Mouse (Mus musculus) neural tube, embryonic 13.5 days (tissue): ENCODE results near the gene Olfr106-ps. TPM values are rescaled to one million over a fixed set of nuclear protein-coding genes. Genes with fewer than 3 reads are reported as not detected.

Experiments used
- ATAC-seq: fragments of 200-750 bp; cut with Nextera tagmentation; 2 replicates; pipeline ENCODE4 v1.8.0; 2017; ENCODE audit warnings: low read depth, mild to moderate bottlenecking, moderate TSS enrichment, moderate library complexity
- H3K27ac ChIP-seq: fragments of 300-500 bp; sonication (generic); replicated peaks from 2 replicates; pipeline ENCODE4 v1.5.1; 2015; ENCODE audit warnings: moderate library complexity, mild to moderate bottlenecking, inconsistent platforms
- H3K27me3 ChIP-seq: fragments of 300-500 bp; sonication (generic); 2 replicates; pipeline ENCODE4 v1.6.1; 2015; ENCODE audit warnings: mild to moderate bottlenecking, inconsistent platforms
- H3K36me3 ChIP-seq: fragments of 300-500 bp; sonication (generic); 2 replicates; pipeline ENCODE4 v1.6.1; 2015; ENCODE audit warnings: mild to moderate bottlenecking, inconsistent platforms
- H3K4me1 ChIP-seq: fragments of 300-500 bp; sonication (generic); replicated peaks from 2 replicates; pipeline ENCODE4 v1.6.1; 2015; ENCODE audit warnings: inconsistent platforms
- H3K4me2 ChIP-seq: fragments of 300-500 bp; sonication (generic); 2 replicates; pipeline ENCODE4 v1.6.1; 2015; ENCODE audit warnings: inconsistent platforms, mild to moderate bottlenecking, moderate library complexity
- H3K4me3 ChIP-seq: fragments of 300-500 bp; sonication (generic); 2 replicates; pipeline ENCODE4 v1.5.1; 2015; ENCODE audit warnings: mild to moderate bottlenecking, inconsistent platforms
- H3K9ac ChIP-seq: fragments of 300-500 bp; sonication (generic); 2 replicates; pipeline ENCODE4 v1.6.1; 2015; ENCODE audit warnings: moderate library complexity, mild to moderate bottlenecking, inconsistent platforms
- H3K9me3 ChIP-seq: fragments of 300-500 bp; sonication (generic); 2 replicates; pipeline ENCODE4 v1.6.1; 2016; ENCODE audit warnings: inconsistent platforms
- WGBS: fragments of 180-500 bp; shearing (Covaris S2); methylation state at CpG from one replicate; pipeline ENCODE4 v1.1.7; 2015; 5-methylcytosine and 5-hydroxymethylcytosine counted together
- polyA plus RNA-seq: library from polyadenylated mRNA; unstranded; fragments of >200 nt; fragmentation: Nextera tagmentation; extraction: Ambion mirVana; gene quantifications from 2 replicates; pipeline ENCODE4 v1.2.1, GENCODE M21; 2015

Gene Olfr106-ps
- not detected in 2 replicates for polyA plus RNA-seq

GRCm38 (mm10) chr17:37390093-37390492, at the start of gene Olfr106-ps:
Olfr106-ps (plus strand) TSS chr17:37390393.
- Histone ChIP-seq H3K9me3 (no peaks in the 10 kb centered on the region), H3K4me3 (no peak within 1 kb of the TSS), H3K36me3 (no peaks in the 10 kb centered on the region), H3K4me1 (no peaks in the 10 kb centered on the region), H3K27me3 (no peaks in the 10 kb centered on the region), H3K4me2 (no peak within 1 kb of the TSS), H3K27ac (no peak within 1 kb of the TSS), H3K9ac (no peak within 1 kb of the TSS)
- ATAC-seq, result no peak
- 76% methylated on average over 1 of the region's 1 CpGs for WGBS

DNA sequence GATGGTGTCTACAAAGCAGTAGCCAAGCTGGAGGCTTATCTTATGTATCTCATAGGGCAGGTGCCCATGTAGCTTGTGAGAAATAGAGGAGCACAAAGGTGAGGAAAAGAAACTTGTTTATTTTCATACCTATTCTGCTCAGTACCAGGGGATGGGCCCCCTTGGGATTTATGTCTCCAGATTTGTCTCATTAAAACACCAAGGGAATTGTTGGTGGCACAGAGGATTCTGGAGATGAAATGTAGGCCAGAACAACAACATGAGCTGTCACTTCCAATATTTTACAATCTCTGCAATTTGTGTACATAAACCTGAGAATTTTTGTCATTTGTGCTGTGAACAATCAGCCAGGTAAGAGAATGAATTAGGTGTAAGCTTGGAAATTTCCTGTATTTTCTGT, 30.9 kb upstream of the Olfr106-ps start, which contains the start of gene Olfr104-ps:
Olfr104-ps (plus strand) TSS at position 301 of the 400 bp plus-strand sequence.
- H3K27me3 ChIP-seq, result no peaks in the 10 kb centered on the region
- H3K4me3 ChIP-seq, result no peak within 1 kb of the TSS
- no peaks in the 10 kb centered on the region for H3K4me1 ChIP-seq
- no peaks in the 10 kb centered on the region for H3K9me3 ChIP-seq
- no peak within 1 kb of the TSS for H3K4me2 ChIP-seq
- no peak within 1 kb of the TSS for H3K27ac ChIP-seq
- H3K9ac ChIP-seq, result no peak within 1 kb of the TSS
- H3K36me3 ChIP-seq, result no peaks in the 10 kb centered on the region
- ATAC-seq, result no peak

DNA sequence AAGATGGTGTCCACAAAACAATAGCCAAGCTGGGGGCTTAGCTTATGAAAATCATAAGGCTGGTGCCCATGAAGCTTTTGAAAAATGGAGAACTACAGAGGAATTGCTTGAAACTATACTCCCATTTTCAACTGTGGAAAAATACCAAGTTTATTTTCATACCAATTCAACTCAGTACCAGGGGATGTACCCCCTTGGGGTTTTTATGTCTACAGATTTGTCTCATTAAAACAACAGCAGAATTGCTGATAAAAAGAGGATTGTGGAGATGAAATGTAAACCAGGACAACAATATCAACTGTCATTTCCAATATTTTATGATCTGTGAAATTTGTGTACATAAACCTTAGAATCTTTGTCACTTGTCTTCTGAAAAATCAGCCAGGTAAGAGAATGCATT, 11.5 kb upstream of the Olfr106-ps start, which contains the start of gene Olfr105-ps:
Olfr105-ps (plus strand) TSS at position 301 of the 400 bp plus-strand sequence.
- H3K4me1 ChIP-seq, result no peaks in the 10 kb centered on the region
- H3K36me3 ChIP-seq, result no peaks in the 10 kb centered on the region
- no peaks in the 10 kb centered on the region for H3K27me3 ChIP-seq
- no peak within 1 kb of the TSS for H3K9ac ChIP-seq
- no peak within 1 kb of the TSS for H3K27ac ChIP-seq
- no peak for ATAC-seq
- no peak within 1 kb of the TSS for H3K4me2 ChIP-seq
- H3K9me3 ChIP-seq, result no peaks in the 10 kb centered on the region
- H3K4me3 ChIP-seq, result no peak within 1 kb of the TSS

- H3K36me3 ChIP-seq, result no peaks in the 10 kb centered on the region
- H3K9me3 ChIP-seq, result no peaks in the 10 kb centered on the region
- H3K27me3 ChIP-seq, result no peaks in the 10 kb centered on the region
- no peaks in the 10 kb centered on the region for H3K4me1 ChIP-seq
- ATAC-seq, result no peak
- no peak within 1 kb of the TSS for H3K4me2 ChIP-seq
- H3K4me3 ChIP-seq, result no peak within 1 kb of the TSS
- H3K9ac ChIP-seq, result no peak within 1 kb of the TSS
- WGBS, result 81% methylated on average over 3 of the region's 3 CpGs
- H3K27ac ChIP-seq, result no peak within 1 kb of the TSS
Observed at GRCm38 (mm10) chr17:37398926-37399325, 8.7 kb downstream of the Olfr106-ps start, which contains the start of gene Olfr107. Olfr107 (plus strand) TSS chr17:37399226.

DNA sequence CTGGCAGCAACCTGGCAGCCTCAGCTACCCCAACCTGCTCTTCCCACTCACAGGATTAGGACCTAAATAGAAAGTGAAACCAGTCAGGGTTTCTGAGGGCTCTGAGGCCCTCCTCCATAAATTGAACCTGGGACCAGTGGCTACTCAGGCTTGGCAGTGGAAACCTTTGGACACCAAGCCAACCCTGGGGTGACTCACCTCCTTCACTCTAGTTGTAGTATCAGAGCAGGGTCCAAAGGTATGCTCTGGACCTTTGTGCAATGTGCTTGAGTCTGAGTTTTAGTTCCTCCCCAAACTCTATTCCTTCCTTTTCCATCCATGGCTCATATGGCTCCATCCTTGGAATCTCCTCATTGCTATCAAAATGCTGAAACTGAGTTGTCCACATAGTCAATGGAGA, 23.2 kb downstream of the Olfr106-ps start:
- Histone ChIP-seq H3K27ac (no peak overlapping the region), H3K27me3 (no peaks in the 10 kb centered on the region), H3K4me2 (no peak overlapping the region), H3K9ac (no peak overlapping the region), H3K4me3 (no peak overlapping the region), H3K9me3 (no peaks in the 10 kb centered on the region), H3K36me3 (no peaks in the 10 kb centered on the region), H3K4me1 (no peaks in the 10 kb centered on the region)
- ATAC-seq, result no peak

- Histone ChIP-seq H3K4me1 (no peaks in the 10 kb centered on the region), H3K4me3 (no peak within 1 kb of the TSS), H3K9me3 (no peaks in the 10 kb centered on the region), H3K27me3 (no peaks in the 10 kb centered on the region), H3K4me2 (no peak within 1 kb of the TSS), H3K27ac (no peak within 1 kb of the TSS), H3K36me3 (no peaks in the 10 kb centered on the region), H3K9ac (no peak within 1 kb of the TSS)
- WGBS, result 75% methylated on average over 1 of the region's 1 CpGs
- no peak for ATAC-seq
Observed at GRCm38 (mm10) chr17:37445180-37445579, 55.0 kb downstream of the Olfr106-ps start, which contains the start of gene Olfr108. Olfr108 (plus strand) TSS chr17:37445480.

Other genes with a start within 250 kb of the Olfr106-ps start
- gene Olfr93, start 228.9 kb upstream of the Olfr106-ps start, polyA plus RNA-seq, result not detected in 2 replicates
- not detected in 2 replicates for gene Ubd, start 196.5 kb upstream of the Olfr106-ps start, polyA plus RNA-seq
- not detected in 2 replicates for gene Olfr94, start 189.4 kb upstream of the Olfr106-ps start, polyA plus RNA-seq
- not detected in 2 replicates for gene Olfr95, start 177.3 kb upstream of the Olfr106-ps start, polyA plus RNA-seq
- not detected in 2 replicates for gene Olfr96, start 170.2 kb upstream of the Olfr106-ps start, polyA plus RNA-seq
- gene Olfr97, start 153.1 kb upstream of the Olfr106-ps start, polyA plus RNA-seq, result not detected in 2 replicates
- not detected in 2 replicates for gene Olfr98, start 126.6 kb upstream of the Olfr106-ps start, polyA plus RNA-seq
- 1.1 and 1.2 TPM in 2 replicates for gene H2-M3, start 120.2 kb upstream of the Olfr106-ps start, polyA plus RNA-seq
- not detected in 2 replicates for gene Olfr99, start 106.9 kb upstream of the Olfr106-ps start, polyA plus RNA-seq
- gene Olfr101, start 86.1 kb upstream of the Olfr106-ps start, polyA plus RNA-seq, result not detected in 2 replicates
- not detected in 2 replicates for gene Olfr102, start 73.3 kb upstream of the Olfr106-ps start, polyA plus RNA-seq
- gene Olfr103, start 50.7 kb upstream of the Olfr106-ps start, polyA plus RNA-seq, result not detected in 2 replicates
- gene Olfr104-ps, start 30.8 kb upstream of the Olfr106-ps start, polyA plus RNA-seq, result not detected in 2 replicates
- gene Olfr105-ps, start 11.4 kb upstream of the Olfr106-ps start, polyA plus RNA-seq, result not detected in 2 replicates
- gene Olfr107, start 8.8 kb downstream of the Olfr106-ps start, polyA plus RNA-seq, result not detected in 2 replicates
- gene Olfr108, start 55.1 kb downstream of the Olfr106-ps start, polyA plus RNA-seq, result not detected in 2 replicates
- not detected in 2 replicates for gene Olfr109, start 68.5 kb downstream of the Olfr106-ps start, polyA plus RNA-seq
- gene H2-M2, start 93.2 kb downstream of the Olfr106-ps start, polyA plus RNA-seq, result not detected in 2 replicates
- not detected in 2 replicates for gene Olfr110, start 102.1 kb downstream of the Olfr106-ps start, polyA plus RNA-seq
- gene Olfr111, start 117.6 kb downstream of the Olfr106-ps start, polyA plus RNA-seq, result not detected in 2 replicates
- not detected in 2 replicates for gene Olfr112, start 179.1 kb downstream of the Olfr106-ps start, polyA plus RNA-seq
- not detected in 2 replicates for gene Olfr113, start 187.3 kb downstream of the Olfr106-ps start, polyA plus RNA-seq
- not detected in 2 replicates for gene Olfr114, start 202.3 kb downstream of the Olfr106-ps start, polyA plus RNA-seq
- not detected in 2 replicates for gene Olfr115, start 236.7 kb downstream of the Olfr106-ps start, polyA plus RNA-seq
- gene Olfr116, start 236.8 kb downstream of the Olfr106-ps start, polyA plus RNA-seq, result not detected in 2 replicates